Mouse (Mus musculus): ENCODE measurements around the gene Chek1.
A peak's percentile ranks its signal among the peaks of the same experiment; 100 is the strongest.

Chek1 gene

DNA sequence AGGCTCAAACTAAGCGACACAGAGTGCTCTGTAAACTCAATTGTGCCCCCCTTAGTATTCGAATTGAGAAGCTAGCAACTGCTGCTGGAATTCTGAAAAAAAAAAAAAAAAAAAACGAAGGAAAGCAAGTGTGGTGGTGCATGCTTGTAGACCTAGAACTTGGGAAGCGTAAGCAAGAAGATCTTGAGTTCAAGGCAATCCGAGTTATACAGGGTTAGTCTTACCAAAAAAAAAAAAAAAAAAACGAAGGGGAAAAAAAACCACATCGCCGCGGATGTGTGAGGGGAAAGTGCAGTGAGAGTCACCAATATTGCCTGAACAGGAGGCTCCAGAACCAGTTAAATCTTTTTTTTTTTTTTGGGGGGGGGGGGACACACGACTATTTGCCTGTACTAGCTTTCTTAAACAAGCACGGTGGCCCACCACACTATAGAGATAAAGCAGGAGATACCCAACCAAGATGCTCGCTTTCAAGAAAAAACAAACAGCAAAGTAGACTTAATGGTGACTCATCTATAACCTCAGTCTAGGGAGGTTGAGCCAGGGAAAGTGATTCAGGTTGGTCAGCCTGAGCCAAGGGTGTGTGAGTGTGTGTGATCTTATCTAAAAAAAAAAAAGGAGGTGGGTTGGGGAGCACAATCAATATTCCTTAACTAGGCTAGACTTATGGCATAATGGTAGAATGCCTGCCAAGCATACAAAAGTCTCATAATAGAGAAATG lies at the start of gene Chek1:
Gene Chek1 (minus strand): TSS at position 32 of the 722 bp plus-strand sequence.
- DNase-seq, result no peak

DNA sequence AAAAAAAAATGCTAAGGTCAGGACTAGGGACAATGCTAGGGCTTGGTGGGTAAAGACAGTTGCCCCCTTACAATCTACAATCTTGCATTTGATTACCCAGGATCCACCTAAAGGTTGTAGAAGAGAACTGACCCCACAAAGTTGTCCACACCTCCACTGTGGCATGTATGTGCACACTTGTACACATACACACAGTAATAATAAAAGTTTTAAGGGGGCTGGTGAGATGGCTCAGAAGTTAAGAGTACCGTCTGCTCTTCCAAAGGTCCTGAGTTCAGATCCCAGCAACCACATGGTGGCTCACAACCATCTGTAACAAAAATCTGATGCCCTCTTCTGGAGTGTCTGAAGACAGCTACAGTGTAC lies 42.2 kb upstream of the Chek1 start:
- DNase-seq, result peak; percentile 18

DNA sequence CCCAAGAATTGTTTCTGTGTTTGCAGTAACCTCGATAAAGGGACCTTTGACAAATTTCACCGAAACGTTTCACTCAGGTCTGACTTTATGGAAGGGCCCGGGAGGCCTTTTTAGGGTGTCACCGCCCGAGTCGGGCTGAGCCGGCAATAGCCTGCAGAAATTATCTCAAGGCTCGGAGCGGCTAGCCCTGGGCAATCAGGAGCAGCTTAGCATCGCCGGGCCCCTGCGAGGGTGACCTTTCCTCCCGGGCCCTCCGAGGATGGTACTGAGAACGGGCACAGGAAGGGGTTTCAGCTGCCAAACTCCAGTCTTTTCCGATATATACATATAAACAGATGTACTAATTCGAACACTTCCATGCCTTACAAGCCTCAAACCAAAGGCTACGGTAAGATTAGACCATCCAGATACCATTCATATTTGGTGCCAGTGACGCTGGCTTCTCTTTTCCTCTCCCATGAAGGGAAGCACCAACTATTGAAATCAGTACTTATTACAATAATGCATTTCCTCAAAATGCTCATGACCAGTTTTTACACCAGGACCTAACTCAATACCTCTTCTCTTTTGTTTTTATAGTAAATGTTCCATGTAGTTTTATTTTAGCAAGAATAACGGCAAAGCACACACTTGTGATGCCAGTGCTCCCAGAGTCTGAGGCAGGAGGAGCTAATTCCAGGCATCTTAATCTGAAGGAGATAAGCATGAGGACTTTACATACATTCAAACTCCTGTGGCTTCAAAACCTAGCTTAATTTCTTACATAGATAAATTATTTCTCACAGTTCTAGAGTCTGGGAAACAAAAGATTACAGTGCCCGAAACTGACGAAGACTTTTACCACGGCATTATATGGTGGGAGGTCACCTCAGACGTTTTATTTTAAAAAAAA lies 41.5 kb upstream of the Chek1 start:
- DNase-seq, result peak; percentile 52

DNA sequence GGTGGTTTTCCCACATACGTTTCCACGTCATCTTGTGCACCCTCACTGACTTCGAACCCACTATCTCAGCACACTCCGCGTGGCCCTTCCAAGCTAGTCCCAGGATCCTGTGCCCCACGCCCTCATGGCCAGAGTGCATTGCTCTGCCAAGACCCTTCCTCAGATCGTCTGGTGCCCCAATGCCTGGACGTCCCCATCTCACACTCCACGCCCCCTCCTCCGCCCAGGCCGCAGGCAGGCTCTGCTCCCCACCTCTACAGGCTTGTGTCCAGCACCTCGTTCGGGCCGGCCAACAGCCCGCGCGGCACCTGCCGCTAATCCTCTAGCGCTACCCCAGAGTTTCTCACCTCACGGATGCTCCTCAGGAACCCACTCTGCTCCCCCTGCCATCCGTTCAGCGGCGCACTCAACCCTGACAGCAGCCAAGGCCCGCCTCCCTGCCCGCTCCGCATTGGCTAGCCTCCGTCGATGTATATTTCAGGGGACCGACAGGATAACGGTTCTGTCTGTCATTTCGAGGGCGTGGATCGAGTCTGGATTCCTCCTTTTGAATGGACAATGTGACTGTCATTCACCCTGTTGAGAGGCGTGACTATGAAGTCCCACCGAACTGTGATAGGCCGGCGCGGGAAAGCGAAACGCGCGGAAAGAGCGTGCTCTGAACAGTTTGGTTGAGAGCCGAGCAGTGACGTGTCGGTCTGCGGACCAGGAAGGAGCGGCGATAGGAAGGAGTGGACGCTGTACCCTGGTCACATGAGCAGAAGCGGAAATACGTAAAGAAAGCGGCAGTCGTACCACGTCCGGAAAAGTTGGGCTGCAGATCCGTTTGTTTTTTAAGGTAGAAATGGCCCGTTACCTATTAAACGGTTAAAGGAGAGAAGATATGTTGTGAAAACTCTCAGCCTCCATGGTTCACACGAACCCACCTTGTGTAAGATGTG lies 40.6 kb upstream of the Chek1 start, which contains the start of gene Stt3a:
Gene Stt3a (minus strand): TSS at position 477 of the 941 bp plus-strand sequence.
- peak; percentile 100 for DNase-seq

DNA sequence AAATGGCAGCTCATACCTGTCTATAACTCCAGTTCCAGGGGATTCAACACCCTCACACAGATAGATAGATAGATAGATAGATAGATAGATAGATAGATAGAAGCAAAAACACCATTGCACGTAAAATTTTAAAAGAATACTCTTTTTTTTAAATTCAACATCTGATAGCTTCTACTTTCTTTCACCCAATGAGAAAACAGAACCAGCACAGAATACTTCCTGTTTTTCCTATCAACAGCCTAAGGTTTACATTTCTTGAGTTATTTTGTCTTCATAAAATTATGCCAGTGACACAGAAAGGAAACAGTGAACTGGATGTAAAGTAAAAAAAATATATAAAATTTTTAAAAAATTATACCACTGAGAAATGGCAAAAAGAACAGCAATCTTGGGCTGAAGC lies 37.5 kb upstream of the Chek1 start:
- DNase-seq, result no peak

DNA sequence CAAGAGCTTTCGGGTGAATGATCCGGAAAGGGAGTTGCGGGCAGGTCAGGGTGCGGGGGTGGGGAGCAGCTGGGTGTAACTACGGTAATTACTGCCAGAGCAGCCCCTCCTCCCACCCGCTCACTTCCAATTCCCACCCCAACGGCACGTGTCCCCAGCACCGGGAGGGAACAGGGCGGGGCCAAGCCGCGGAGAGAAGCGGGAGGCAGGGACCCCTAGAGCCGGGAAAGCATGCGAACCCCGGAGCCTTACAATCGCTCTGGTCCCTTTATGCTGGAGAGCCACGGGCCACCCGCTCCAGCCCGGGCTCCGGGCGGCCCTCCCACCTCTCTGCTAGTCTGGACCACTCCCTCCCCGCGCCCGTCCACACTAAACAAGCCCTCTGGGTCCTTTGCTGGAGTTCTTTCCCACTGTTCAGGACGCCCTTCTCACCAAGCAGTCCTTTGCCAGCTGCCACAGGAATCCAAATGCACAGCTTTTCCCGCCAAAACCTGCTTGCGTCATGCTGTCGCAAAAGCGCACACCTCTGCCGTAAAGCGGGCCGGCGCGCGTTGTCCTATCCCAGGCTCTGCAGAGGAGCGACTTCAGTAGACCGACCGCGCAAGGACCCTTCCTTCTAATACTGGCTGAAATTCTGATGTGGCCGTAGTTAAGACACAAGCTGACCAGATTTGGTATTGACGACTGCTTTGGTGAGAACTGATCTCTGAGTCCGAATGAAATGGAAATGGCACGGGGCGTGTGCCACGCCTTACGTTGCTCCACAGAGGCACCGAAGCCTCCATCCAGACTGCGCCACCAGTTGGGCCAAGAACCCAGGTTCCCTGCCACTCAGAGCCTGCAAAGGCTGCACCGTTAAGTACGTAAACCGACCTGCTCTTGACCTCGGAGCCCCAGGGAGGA lies 483 bp downstream of the Chek1 start:
- DNase-seq, result peak; percentile 90

DNA sequence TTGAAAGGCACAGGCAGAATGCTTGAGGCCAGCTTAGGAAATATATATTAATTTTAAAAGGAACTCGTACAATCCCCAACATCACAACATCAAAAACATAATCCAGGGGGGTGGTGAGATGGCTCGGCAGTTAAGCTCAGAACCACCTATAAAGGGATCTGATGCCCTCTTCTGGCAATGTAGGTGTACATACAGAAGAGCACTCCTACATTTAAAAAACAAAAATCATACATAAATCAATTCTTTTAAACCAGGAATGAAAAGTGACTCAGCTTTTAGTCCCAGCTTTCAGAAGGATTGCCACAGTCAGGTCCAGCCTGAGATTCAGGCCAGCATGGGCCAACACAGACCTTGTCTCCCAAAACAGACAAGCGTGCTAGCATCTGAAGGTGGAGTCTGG lies 10.2 kb downstream of the Chek1 start:
- no peak for DNase-seq

DNA sequence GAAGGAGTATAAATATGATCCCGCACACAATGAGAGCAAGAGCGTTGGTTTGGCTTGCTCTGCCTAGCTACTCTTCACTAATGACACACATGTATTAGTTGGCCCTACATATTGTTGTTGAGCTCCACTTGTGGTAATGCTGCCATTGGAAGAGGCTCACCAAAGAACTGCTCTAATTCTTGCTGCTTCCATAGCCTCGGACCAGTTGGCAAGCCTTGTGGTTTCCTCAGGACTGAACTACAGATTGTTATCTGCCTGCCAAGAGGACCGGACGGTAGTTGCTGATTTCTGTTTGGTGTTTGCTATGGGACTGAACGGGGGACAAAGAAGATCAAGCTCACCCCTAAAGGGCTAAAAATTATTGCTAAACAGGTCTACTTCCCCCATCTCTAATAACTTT lies 19.6 kb downstream of the Chek1 start:
- no peak for DNase-seq

DNA sequence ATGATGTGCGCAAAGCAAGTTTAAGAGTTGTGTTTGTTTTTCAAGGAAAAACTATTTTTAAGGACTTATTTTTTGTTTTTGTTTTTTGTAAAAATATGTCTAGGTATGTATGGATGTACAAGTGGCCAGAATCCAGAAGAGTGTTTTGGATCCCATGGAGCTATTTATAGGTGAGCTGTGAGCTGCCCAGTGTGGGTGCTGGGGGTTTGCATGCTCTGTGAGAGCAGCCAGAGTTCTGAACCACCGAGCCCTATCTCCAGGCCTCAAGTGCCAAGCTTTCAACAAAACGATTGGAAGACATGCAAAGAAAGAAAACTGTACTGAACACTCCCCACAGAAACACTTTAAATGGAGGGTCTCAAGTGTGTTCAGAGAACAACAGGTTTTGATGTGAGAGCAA lies 20.9 kb downstream of the Chek1 start:
- no peak for DNase-seq

DNA sequence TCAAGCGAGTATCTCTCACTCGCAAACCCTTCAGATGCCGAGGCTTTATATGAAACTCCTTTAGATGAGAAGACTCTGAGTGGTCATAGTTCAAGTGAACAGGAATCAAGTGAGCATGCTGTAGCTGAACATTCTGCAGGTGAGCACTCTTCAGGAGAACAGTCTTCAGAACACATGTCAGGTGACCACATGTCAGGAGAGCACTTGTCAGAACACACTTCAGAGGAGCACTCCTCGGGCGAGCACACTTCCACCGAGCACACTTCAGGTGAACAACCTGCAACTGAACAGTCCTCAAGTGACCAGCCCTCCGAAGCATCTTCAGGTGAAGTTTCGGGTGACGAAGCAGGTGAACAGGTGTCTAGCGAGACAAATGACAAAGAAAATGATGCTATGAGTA lies 32.6 kb downstream of the Chek1 start:
- no peak for DNase-seq

DNA sequence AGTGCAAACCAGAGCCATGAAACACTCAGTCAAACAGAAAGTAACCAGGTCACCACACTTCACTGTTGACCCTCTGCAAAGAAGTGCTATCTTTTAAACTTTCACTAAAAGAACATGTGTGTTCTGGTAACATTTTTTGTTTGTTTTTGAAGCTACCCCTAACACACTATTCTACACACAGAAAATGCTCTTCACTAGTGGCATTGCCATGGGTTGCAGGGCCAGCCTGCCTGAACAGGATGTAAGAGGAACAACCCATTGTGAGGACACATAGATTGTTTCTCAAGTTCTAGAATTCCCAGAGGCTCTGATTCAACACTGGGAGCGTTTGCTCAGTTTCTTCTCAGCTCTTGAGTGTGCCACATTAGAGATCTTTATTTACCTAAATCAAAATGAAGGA lies 33.9 kb downstream of the Chek1 start, which contains the start of gene Acrv1:
Gene Acrv1 (plus strand): TSS at position 301 of the 400 bp plus-strand sequence.
- no peak for DNase-seq

DNA sequence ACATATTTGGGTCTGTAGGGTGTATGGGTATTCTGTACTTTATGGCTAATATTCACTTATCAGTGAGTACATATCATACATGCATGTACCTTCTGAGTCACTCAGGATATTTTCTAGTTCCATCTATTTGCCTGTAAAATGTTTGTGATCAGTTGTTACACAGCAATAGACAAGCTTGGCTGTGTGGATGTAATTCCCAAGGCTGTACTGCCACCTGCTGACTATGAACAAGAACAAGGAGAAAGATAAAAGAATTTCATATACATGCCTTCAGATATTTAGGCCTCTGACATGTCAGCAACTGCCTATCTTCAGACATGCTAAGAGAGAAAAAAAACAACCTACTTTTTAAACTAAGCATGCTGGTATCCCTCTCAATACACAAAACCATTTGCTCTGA lies 39.5 kb downstream of the Chek1 start:
- DNase-seq, result no peak

DNA sequence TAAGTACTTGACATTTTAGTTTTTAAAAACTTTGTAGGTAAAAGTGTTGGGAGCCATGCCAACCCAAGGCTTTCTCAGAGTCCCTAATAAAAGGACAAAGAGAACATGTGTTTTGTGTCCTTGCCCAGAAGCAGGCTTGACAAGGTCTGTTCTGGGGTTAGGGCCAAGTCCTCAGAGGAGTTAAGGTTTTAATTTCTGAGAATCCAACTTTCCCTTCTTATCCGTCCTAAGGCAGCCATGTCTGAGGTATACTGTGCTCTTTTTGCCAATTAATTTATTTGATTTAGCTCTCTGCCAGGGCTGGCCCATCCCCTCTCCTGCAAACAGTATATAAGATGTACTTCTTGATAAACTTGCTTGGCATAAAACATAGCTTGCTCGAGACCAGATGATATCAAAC lies 45.4 kb downstream of the Chek1 start:
- no peak for DNase-seq

Data from cerebellum, adult 11-12 months (tissue).